Mouse (Mus musculus) adrenal gland, postnatal 14 days (tissue): ENCODE measurements around the gene Cmc1. TPM values are rescaled to one million over a fixed set of nuclear protein-coding genes. Genes with fewer than 3 reads are reported as not detected.

Experiments used
- DNase-seq: peaks from one replicate; pipeline ENCODE4 v3.0.0; 2021; ENCODE audit warnings: mixed read lengths
- long read RNA-seq, 2 experiments: library from polyadenylated mRNA; stranded (forward); transcript quantifications; one replicate each; pipeline ENCODE4 v2.0.0; 2021
- total RNA-seq: library from RNA; stranded (reverse); gene quantifications from 2 replicates; pipeline ENCODE4 v1.2.3, GENCODE M21; 2021

Gene Cmc1
- 45.6 and 47.3 TPM in 2 replicates for total RNA-seq
- long read RNA-seq, experiment 1, transcript Cmc1-201 (4 exons, 1,169 nt) = major isoform, 26 of 35 reads
- long read RNA-seq, experiment 1, partial matches to known transcripts = 1 of 35 reads
- long read RNA-seq, experiment 1, other reads (novel, unspliced or antisense) = 8 of 35 reads
- long read RNA-seq, experiment 2, transcript Cmc1-201 (4 exons, 1,169 nt) = major isoform, 29 of 32 reads
- long read RNA-seq, experiment 2, partial matches to known transcripts = 1 of 32 reads
- long read RNA-seq, experiment 2, other reads (novel, unspliced or antisense) = 2 of 32 reads

GRCm38 (mm10) chr9:118149407-118150402, at the start of gene Cmc1:
TSS of gene Cmc1 (minus strand) at chr9:118150177.
- peak; percentile 98 for DNase-seq

DNA sequence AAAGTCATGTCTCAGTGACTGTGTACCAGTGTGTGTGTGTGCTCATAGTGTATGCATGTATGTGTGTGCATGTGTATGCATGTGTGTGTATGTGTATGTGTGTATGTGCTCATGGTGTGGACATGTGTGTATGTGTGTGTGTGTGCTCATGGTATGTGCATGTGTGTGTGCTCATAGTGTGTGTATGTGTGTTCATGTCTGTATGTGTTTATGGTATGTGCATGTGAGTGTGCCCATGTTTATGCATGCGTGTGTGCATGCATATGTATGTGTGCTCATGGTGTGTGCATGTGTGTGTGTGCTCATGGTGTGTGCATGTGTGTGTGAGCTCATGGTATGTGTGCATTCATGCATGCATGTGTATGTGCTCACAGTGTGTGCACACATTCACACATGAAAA, 48.6 kb upstream of the Cmc1 start:
- no peak for DNase-seq

DNA sequence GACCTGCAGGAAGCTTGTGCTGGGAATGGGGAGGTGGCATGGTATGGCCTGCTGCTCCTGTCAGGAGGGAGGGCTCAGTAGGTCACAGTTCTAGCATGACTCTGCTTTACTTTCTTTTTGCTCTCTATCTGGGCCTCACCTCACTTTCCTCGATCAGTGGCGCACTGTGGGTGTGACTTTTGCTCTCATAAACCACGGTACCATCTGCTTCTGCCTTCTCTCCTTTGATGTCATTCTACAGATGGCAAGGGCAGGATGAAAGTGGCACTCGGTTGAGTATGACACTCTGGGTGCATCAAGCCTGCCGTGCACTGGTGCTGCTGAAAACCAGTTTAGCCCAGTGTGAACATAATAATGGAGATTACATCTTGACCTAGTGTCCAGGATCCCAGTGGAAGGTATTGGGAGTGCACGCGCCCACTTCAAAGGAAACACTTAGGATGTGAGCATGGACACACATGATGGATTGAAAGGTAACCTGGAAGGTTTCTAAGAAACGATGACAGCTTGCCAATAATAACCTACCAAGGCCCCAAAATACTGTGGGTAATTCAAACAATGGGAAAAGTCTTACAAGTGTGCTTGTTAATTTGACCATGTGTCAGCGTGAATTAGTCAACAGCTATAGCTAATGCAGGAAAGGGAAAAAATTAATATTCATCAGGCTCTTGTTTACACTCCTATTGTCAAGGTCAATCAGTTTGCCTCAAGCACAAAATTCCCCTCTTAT, 46.8 kb upstream of the Cmc1 start:
- no peak for DNase-seq

DNA sequence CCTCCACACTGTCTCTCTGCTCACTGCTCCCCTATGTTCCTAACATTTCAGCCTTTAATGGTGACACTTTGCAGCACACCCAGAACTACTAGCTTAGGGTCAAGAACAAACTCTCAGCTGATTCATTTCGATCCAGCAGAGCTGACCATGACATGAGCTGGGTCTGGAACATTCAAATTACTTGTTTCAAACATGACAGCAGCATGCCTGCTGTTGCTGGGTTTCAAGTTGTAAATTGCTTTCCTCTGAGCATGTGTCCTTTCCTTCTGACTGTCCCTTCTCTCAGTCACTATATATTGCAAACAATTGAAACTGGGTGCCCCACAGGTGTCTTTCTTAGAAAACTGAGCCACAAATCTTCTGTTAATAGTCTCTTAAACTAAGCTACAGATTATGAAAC, 43.3 kb upstream of the Cmc1 start:
- no peak for DNase-seq

DNA sequence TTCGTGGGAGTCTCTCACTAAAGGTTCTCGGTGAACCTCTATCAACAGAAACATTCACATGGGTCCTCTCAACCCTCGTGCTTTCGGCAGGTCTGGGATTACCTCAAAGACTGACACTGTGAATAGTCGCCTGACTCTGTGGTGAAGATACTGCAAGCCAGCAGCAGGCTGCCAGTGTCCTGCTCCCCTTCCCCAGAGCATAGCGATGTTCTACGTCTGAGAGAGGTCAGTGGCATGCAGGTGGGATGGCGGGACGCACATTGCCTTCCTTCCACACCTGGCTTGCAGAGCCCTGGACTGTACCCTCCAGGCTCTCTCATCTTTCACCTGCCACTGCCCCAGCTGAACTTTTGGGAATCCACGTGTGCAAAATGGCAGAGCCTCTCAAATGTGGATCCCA, 41.3 kb upstream of the Cmc1 start:
- no peak for DNase-seq

DNA sequence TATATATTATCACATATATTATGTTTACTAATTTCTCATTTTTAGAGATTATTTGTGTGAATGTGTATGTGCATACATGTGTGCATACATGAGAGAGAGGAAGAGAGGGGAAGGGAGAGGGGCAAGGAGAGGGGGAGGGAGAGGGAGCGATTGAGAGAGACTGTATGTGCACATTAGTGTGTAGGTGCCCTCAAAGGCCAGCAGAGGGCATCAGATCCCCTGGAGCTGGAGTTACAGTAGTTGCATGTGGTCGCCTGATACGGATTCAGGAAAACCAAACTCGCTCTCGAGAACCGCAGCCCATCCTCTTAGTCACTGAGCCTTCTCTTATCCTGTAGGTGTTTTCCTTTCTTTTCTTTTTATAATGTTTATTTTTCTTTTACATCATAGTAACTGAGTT, 38.4 kb upstream of the Cmc1 start:
- no peak for DNase-seq

DNA sequence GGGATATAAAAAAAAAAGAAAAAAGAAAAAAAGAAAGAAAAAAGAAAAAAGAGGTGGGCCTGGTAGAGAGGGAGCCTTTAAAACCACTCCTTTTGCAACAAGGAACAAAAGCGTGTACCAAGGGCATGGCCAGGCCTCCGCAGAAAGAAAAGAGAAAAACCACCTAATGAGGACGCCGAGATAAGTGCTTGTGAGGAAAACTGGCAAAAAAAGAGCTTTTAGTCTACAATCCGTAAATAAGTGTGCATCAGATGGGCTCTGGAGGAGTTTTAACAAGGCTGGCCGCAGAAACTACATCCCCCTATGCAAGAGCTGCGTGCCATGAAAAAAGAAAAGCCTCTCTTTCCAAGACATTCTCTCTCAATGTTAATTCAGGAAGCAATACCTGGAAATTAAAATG, 37.4 kb upstream of the Cmc1 start:
- DNase-seq = no peak

DNA sequence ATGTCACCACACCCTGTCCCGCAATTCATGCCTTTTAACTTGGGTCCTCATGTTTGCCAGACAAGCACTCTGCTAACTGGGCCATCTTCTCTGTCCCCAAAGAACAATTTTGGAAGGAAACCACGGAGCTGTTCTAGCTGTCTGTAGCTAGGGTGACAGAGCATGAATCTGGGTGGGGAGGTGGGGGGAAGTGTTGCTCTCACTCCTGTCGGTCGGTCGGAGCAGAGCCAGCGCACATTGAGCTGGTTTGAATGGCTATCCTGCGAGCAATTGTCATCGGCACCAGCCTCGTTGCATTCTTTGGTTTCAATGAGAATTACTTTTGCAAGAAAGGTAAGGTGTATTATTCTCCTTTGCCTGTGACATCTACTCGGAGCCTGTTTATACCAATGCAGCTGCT, 36.8 kb upstream of the Cmc1 start:
- DNase-seq = no peak

GRCm38 (mm10) chr9:118179136-118180025, 29.4 kb upstream of the Cmc1 start:
- no peak for DNase-seq

DNA sequence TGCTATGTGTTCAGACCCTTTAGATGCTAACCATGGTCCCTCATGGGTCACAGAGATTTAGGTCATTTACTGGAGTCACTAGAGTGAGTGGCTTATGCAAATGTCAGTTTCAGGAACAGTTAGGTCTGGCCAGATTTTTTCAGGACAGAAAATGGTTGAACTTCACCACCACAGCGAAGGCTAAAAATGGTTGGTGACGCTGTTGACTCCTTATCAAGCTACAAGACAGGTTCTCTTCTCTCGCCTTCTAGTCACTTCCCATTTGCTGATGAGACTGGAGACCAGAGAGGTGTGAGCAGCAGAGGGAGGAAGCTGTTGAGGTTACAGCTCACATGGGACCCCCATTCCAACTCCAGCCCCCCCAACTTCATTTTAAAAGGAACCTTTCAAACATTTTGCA, 26.7 kb upstream of the Cmc1 start:
- no peak for DNase-seq

- no peak for DNase-seq
These were observed 25.4 kb upstream of the Cmc1 start for GRCm38 (mm10) chr9:118175411-118175810.

GRCm38 (mm10) chr9:118173086-118173485, 23.1 kb upstream of the Cmc1 start:
- no peak for DNase-seq

DNA sequence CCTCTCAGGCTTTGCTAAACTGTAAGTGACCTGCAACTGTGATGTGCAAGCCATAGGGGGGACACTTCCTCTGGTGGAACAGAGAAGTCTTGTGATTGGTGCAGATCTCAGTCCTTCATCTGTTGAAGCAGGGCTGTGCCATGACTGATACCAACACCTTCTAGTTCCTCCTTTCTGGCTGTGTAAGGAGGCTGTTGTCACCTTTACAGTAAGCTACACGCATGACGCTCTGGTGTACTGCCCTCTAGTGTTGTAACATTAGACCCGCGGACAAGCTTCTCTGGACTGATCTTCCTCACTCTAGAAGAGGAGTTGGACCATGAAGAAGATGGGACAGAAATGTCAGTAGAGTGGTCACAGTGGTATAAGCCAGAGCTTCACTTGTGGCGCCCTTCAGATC, 18.6 kb upstream of the Cmc1 start:
- peak; percentile 24 for DNase-seq

DNA sequence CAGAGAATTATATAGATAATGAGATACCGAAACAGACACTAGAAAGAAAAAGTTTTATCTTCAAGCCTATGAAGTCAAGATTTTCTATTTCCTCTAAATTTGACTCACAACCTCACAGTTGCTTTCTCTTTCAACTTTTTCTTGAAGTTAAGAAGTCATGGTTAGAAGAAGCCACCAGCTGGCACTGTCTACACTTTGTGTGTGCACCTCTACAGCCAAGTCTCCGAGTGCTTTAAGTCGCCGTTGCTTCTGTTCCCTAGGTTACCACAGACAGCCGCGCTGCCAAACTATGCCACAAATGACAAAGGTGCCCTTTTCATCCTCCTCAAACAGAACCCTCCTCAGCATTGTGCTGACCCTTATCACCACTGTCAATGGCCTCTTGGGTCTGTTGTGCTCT, 17.6 kb upstream of the Cmc1 start:
- peak; percentile 9 for DNase-seq

- DNase-seq = no peak
These were observed 11.6 kb upstream of the Cmc1 start for GRCm38 (mm10) chr9:118161536-118161935.

- DNase-seq = peak; percentile 55
These were observed 10.0 kb upstream of the Cmc1 start for GRCm38 (mm10) chr9:118159936-118160335.

DNA sequence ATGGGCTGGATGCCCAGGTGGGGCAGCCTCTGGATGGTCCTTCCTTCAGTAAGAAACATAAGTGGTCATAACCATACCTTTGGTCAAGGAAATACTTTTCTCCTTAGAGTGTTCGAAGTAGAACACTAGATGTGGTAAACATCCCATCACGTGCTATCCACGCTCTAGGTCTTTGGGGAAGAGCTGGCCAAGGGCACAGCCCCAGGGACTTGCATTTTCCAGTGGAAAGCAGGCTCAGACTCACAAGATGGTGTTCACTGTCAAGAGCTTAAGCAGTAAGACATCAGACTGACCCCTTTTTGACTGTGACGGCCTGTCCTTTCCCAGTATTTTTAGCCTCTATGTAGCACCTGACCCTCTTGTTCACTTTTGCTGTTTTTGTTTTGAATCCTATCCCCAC, 8.2 kb upstream of the Cmc1 start:
- DNase-seq = no peak

DNA sequence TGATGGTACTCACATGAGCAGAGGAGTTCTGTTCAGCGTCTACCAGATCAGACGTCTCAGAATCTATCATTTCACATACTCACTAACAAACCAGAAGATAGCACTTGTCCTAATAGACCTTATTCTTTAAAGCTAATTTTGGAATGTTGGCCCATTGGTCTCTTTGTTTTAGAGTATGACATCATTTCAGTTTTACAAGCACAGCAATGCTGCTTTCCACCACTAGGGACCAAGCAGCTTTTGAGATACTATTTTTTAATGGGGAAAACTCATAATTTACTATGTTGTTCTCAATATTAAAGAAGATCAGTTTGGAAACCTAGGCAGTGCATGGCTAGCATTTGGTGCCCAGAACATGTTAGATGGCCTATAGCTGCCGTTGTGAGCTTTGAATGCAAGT, 7.3 kb upstream of the Cmc1 start:
- DNase-seq = no peak

GRCm38 (mm10) chr9:118154666-118155065, 4.7 kb upstream of the Cmc1 start:
- DNase-seq = no peak

DNA sequence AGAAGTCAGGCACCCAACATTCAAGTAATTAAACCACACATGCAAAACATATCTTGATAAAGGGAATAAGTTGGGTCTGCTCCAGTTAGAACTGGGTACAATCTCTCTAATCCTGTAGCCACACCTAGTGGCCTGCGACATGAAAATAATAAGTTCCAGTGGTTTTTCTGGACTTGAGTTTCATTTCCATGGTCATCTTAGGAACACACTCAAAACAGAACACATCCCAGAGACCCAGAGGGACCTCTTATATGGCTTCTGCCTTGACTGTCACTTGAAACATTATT, 1.2 kb upstream of the Cmc1 start:
- no peak for DNase-seq

GRCm38 (mm10) chr9:118150429-118151220, 648 bp upstream of the Cmc1 start:
- DNase-seq = no peak
